Mouse (Mus musculus) myocyte (in vitro differentiated cells): Measurements from ENCODE around the gene Myrf. TPM values are rescaled to one million over a fixed set of nuclear protein-coding genes. Genes with fewer than 3 reads are reported as not detected.
"Not testable (repeated sequence)": the region's sequence is repeated elsewhere in the genome, so short reads cannot be mapped to it uniquely, and the experiment has no call there.

Experiments
- H3K27me3 ChIP-seq: one replicate; pipeline ENCODE4 v1.6.1; 2011; ENCODE audit not compliant: control insufficient read depth, insufficient read depth, insufficient read length
- H3K36me3 ChIP-seq: one replicate; pipeline ENCODE4 v1.6.1; 2011; ENCODE audit not compliant: control insufficient read depth, insufficient read depth
- H3K4me2 ChIP-seq: one replicate; pipeline ENCODE4 v1.6.1; 2011; ENCODE audit warnings: low read depth, control low read depth
- H3K4me3 ChIP-seq: one replicate; pipeline ENCODE4 v1.5.1; 2011; ENCODE audit warnings: mild to moderate bottlenecking, control low read depth, moderate library complexity
- H3K79me2 ChIP-seq: one replicate; pipeline ENCODE4 v1.6.1; 2011; ENCODE audit not compliant: control insufficient read depth, insufficient read depth
- H3ac ChIP-seq: one replicate; pipeline ENCODE4 v1.6.1; 2011; ENCODE audit not compliant: control insufficient read depth, insufficient read length
- CEBPB ChIP-seq: IDR thresholded peaks from 2 replicates; pipeline ENCODE4 v1.6.1; 2011; ENCODE audit warnings: mild to moderate bottlenecking, moderate library complexity; ENCODE audit not compliant: poor library complexity, insufficient read depth, severe bottlenecking
- E2F4 ChIP-seq: IDR thresholded peaks from one replicate; pipeline ENCODE4 v1.6.1; 2011; ENCODE audit warnings: mild to moderate bottlenecking, control low read depth, moderate library complexity; ENCODE audit not compliant: insufficient read depth
- MAX ChIP-seq: IDR thresholded peaks from one replicate; pipeline ENCODE4 v1.6.1; 2011; ENCODE audit warnings: low read depth, mild to moderate bottlenecking, control low read depth
- MYOD1 ChIP-seq, 3 experiments: IDR thresholded peaks; one replicate each; pipeline ENCODE4 v1.6.1; 2011; ENCODE audit warnings: control low read depth in 2 of 3, low read depth in 2 of 3, mild to moderate bottlenecking in 2 of 3, moderate library complexity in 1 of 3; ENCODE audit not compliant: insufficient read length in 2 of 3, control insufficient read depth in 1 of 3
- MYOG ChIP-seq, 3 experiments: IDR thresholded peaks; one replicate each; pipeline ENCODE4 v1.6.1; 2011; ENCODE audit warnings: control low read depth in 2 of 3, low read depth in 2 of 3, mild to moderate bottlenecking in 2 of 3; ENCODE audit not compliant: insufficient read length in 2 of 3, control insufficient read depth in 1 of 3, insufficient read depth in 1 of 3
- POLR2A ChIP-seq: IDR thresholded peaks from one replicate; pipeline ENCODE4 v1.6.1; 2011; ENCODE audit warnings: low read depth, mild to moderate bottlenecking, control low read depth, moderate library complexity; ENCODE audit not compliant: insufficient read length
- POLR2AphosphoS2 ChIP-seq: IDR thresholded peaks from one replicate; pipeline ENCODE4 v1.6.1; 2011; ENCODE audit warnings: low read depth, control low read depth; ENCODE audit not compliant: insufficient read length
- REST ChIP-seq: IDR thresholded peaks from one replicate; pipeline ENCODE4 v1.6.1; 2011; ENCODE audit warnings: mild to moderate bottlenecking, control low read depth, moderate library complexity; ENCODE audit not compliant: insufficient read depth, insufficient read length
- SRF ChIP-seq: IDR thresholded peaks from one replicate; pipeline ENCODE4 v1.6.1; 2011; ENCODE audit warnings: low read depth; ENCODE audit not compliant: control insufficient read depth, insufficient read length
- TCF12 ChIP-seq: IDR thresholded peaks from one replicate; pipeline ENCODE4 v1.6.1; 2011; ENCODE audit warnings: mild to moderate bottlenecking, control low read depth; ENCODE audit not compliant: poor library complexity, insufficient read depth, severe bottlenecking
- TCF3 ChIP-seq: IDR thresholded peaks from one replicate; pipeline ENCODE4 v1.6.1; 2011; ENCODE audit warnings: low read depth, control low read depth; ENCODE audit not compliant: insufficient read length
- USF1 ChIP-seq: IDR thresholded peaks from one replicate; pipeline ENCODE4 v1.6.1; 2011; ENCODE audit warnings: low read depth, mild to moderate bottlenecking, control low read depth, moderate library complexity
- polyA plus RNA-seq: library from polyadenylated mRNA; unstranded; fragments of >200 nt; fragmentation: generic; extraction: Trizol; gene quantifications from one replicate; pipeline ENCODE4 v1.2.1, GENCODE M21; 2012; ENCODE audit warnings: missing spikeins

The Myrf gene
- polyA plus RNA-seq, 1 experiment, result 1.5 TPM

DNA sequence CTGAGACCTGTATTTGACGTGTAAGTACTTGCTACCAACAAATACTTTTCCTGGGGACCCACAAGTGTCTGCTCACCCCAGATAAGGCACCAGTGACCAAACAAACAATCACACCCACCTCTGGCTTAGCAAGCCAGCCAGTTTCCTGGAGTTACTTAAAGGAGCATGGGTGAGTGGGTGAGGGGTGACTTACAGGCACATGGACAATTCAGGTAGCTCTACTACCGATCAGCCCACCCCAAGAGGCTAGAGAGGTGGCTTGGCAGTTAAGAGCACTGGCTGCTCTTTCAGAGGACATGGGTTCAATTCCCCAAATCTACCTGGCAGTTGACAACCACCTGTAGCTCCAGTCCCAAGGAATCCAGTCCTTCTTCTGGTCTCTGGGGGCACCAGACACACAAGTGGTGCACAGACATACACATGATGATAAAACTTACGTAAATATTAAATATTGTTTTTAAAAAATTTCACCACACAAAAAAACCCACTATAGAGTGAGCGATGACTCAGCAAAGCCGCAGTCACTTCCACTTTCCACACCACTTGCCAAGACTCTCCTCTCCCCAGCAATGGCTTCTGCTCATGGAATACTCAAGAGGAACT is 67.3 kb downstream of the Myrf start:
- no peaks in the 10 kb centered on the region for H3K27me3 ChIP-seq
- no peak overlapping the region for H3ac ChIP-seq
- no peak for TF ChIP-seq E2F4
- TF ChIP-seq USF1, result no peak
- no peak for TF ChIP-seq TCF3
- no peak for TF ChIP-seq MYOG (IDR thresholded peaks at IDR 0.05; ENCODE audit: control insufficient read depth in 1 of 3, insufficient read depth in 1 of 3, insufficient read length in 2 of 3, low read depth in 2 of 3)
- no peak for TF ChIP-seq MYOD1 (IDR thresholded peaks at IDR 0.05; ENCODE audit: control insufficient read depth in 1 of 3, insufficient read length in 2 of 3, low read depth in 2 of 3)
- no peak for TF ChIP-seq POLR2AphosphoS2
- no peak for TF ChIP-seq TCF12
- TF ChIP-seq POLR2A, result no peak
- no peak for TF ChIP-seq MAX
- TF ChIP-seq CEBPB, result no peak
- TF ChIP-seq REST, result no peak
- TF ChIP-seq SRF, result no peak
- H3K79me2 ChIP-seq, result no peaks in the 10 kb centered on the region
- no peak overlapping the region for H3K4me2 ChIP-seq
- no peaks in the 10 kb centered on the region for H3K36me3 ChIP-seq
- no peak overlapping the region for H3K4me3 ChIP-seq

DNA sequence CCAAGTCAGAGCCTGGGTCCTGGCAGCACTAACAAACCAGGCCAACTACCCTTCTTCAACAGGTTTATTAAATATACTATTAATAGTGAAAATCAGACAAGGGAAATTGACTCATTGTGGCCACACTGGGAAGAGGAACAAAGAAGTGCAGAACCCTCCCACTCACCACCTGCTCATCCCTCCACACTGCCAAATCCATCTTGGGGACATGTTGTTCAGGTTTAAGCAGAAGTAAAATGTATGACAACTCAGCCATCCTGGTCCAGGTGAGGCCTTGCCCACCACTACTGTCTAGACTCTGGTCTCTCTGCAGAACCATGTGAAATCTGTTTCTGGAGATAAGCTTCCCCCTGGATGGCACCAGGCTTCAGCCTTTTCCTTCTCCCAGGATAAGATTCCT is 68.7 kb downstream of the Myrf start:
- Histone ChIP-seq H3K4me2 (peak overlapping the region; percentile 34), H3K4me3 (no peak overlapping the region), H3K36me3 (no peaks in the 10 kb centered on the region), H3ac (no peak overlapping the region), H3K79me2 (no peaks in the 10 kb centered on the region), H3K27me3 (no peaks in the 10 kb centered on the region)
- peak in 2 of 3 experiments; percentile 74 to 93 for TF ChIP-seq MYOD1 (IDR thresholded peaks at IDR 0.05; ENCODE audit: control insufficient read depth in 1 of 3, insufficient read length in 2 of 3, low read depth in 2 of 3)
- no peak for TF ChIP-seq REST
- no peak for TF ChIP-seq USF1
- TF ChIP-seq MYOG (IDR thresholded peaks at IDR 0.05; ENCODE audit: control insufficient read depth in 1 of 3, insufficient read depth in 1 of 3, insufficient read length in 2 of 3, low read depth in 2 of 3), result peak in 1 of 3 experiments; percentile 13
- peak; percentile 4 for TF ChIP-seq TCF12

DNA sequence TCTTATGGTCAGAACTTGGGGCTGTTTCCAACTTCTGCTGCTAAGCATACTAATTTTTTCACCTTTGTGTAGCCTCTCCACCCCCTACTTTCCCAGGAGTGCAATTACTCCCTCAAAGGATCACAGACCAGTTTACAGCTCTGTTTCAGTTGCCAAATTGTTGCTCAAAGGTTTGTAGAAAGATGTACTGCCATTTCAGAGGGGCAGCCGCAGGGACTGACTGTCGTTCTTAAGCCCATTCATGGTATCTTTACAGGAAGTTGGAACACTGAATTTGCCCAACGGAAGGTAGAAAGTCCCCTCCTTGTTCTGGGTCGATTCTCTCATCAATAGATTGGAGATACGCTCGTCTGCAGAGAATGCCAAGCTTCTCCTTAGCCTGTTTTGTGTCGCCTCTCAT is 69.2 kb downstream of the Myrf start:
- Histone ChIP-seq H3K4me2 (peak overlapping the region; percentile 34), H3ac (no peak overlapping the region), H3K27me3 (no peaks in the 10 kb centered on the region), H3K4me3 (no peak overlapping the region), H3K79me2 (no peaks in the 10 kb centered on the region), H3K36me3 (no peaks in the 10 kb centered on the region)
- TF ChIP-seq TCF12, result no peak
- no peak for TF ChIP-seq POLR2AphosphoS2
- TF ChIP-seq USF1, result no peak
- no peak for TF ChIP-seq MAX

DNA sequence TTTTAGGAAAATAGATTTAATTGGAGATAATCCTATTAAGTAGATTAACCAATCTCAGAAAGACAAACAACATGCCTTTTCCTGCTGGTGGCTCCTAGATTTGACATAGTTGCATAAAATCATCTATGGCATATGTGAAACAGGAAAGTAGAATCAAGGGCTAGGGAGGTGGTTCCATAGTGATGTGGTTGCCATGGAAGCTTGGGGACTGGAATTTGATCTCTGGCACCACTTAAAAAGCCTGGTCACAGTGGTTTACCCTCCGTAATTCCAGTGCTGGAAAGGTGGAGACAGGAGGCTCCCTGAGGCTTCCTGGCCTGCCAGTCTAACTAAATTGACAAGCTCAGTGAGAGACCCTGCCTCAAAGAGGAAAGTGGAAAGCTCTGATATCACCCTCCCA is 70.1 kb downstream of the Myrf start:
- no peak overlapping the region for H3K4me3 ChIP-seq
- no peak overlapping the region for H3ac ChIP-seq
- no peaks in the 10 kb centered on the region for H3K36me3 ChIP-seq
- no peak for TF ChIP-seq SRF
- TF ChIP-seq MYOG (IDR thresholded peaks at IDR 0.05; ENCODE audit: control insufficient read depth in 1 of 3, insufficient read depth in 1 of 3, insufficient read length in 2 of 3, low read depth in 2 of 3), result no peak
- no peak for TF ChIP-seq POLR2A
- no peak for TF ChIP-seq CEBPB
- TF ChIP-seq REST, result no peak
- TF ChIP-seq TCF3, result no peak
- TF ChIP-seq USF1, result no peak
- no peak for TF ChIP-seq POLR2AphosphoS2
- TF ChIP-seq E2F4, result no peak
- no peak for TF ChIP-seq MYOD1 (IDR thresholded peaks at IDR 0.05; ENCODE audit: control insufficient read depth in 1 of 3, insufficient read length in 2 of 3, low read depth in 2 of 3)
- TF ChIP-seq MAX, result no peak
- no peak for TF ChIP-seq TCF12
- H3K4me2 ChIP-seq, result no peak overlapping the region
- no peaks in the 10 kb centered on the region for H3K27me3 ChIP-seq
- H3K79me2 ChIP-seq, result no peaks in the 10 kb centered on the region

DNA sequence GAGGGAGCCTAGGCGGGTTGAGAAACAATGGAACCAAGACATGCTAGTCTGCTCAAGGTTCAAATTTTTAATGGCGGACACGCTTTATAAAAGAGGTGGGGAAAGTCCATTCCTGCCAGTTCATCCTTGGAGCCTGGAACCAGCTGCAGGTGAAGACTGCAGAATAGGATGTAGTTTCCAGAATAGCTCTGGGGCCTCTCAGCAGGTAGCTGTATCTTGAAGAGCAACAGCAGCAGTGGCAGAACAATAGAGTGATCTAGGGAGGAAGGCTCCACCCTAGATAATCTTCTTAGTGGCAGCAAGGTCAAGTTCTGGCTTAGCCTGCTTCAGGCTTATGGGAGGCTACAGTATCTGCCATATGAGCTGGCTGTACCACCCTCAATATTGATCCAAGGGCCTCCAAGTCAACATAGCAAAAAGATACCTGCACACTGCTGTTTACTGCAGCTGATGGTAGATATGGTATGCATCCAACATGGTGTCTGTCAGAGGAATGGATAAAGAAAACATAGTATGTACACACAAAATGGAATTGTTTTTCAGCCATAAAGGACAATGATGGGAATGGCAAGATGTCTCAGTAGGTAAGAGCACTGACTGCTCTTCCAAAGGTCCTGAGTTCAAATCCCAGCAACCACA is 70.7 kb downstream of the Myrf start:
- not testable (repeated sequence) for H3K27me3 ChIP-seq, H3K4me3 ChIP-seq, H3K4me2 ChIP-seq, H3ac ChIP-seq, H3K36me3 ChIP-seq, H3K79me2 ChIP-seq
